Mouse (Mus musculus) limb, embryonic 12.5 days (tissue): ENCODE data around the gene Reln. TPM values are rescaled to one million over a fixed set of nuclear protein-coding genes. Genes with fewer than 3 reads are reported as not detected.

Experiments
- ATAC-seq: fragments of 200-750 bp; cut with Nextera tagmentation; 2 replicates; pipeline ENCODE4 v1.8.0; 2017; ENCODE audit warnings: low read depth, moderate TSS enrichment; ENCODE audit not compliant: insufficient number of reproducible peaks, insufficient read depth, low FRiP score, low TSS enrichment
- H3K27ac ChIP-seq: fragments of 300-500 bp; sonication (generic); 2 replicates; pipeline ENCODE4 v1.5.1; 2016; ENCODE audit warnings: mild to moderate bottlenecking, moderate library complexity
- H3K27me3 ChIP-seq: fragments of 300-500 bp; sonication (generic); 2 replicates; pipeline ENCODE4 v1.6.1; 2016; ENCODE audit warnings: mild to moderate bottlenecking, moderate library complexity
- H3K36me3 ChIP-seq: fragments of 300-500 bp; sonication (generic); 2 replicates; pipeline ENCODE4 v1.6.1; 2016; ENCODE audit warnings: mild to moderate bottlenecking, moderate library complexity
- H3K4me1 ChIP-seq: fragments of 300-500 bp; sonication (generic); replicated peaks from 2 replicates; pipeline ENCODE4 v1.6.1; 2016
- H3K4me2 ChIP-seq: fragments of 300-500 bp; sonication (generic); 2 replicates; pipeline ENCODE4 v1.6.1; 2016; ENCODE audit warnings: mild to moderate bottlenecking, moderate library complexity
- H3K4me3 ChIP-seq: fragments of 300-500 bp; sonication (generic); replicated peaks from 2 replicates; pipeline ENCODE4 v1.5.1; 2016; ENCODE audit warnings: mild to moderate bottlenecking
- H3K9ac ChIP-seq: fragments of 300-500 bp; sonication (generic); replicated peaks from 2 replicates; pipeline ENCODE4 v1.6.1; 2016; ENCODE audit warnings: mild to moderate bottlenecking, moderate library complexity
- H3K9me3 ChIP-seq: fragments of 300-500 bp; sonication (generic); 2 replicates; pipeline ENCODE4 v1.6.1; 2016; ENCODE audit warnings: mild to moderate bottlenecking, moderate library complexity
- whole genome bisulfite sequencing: fragments of 180-500 bp; shearing (Covaris S2); methylation state at CpG from one replicate; pipeline ENCODE4 v1.1.7; 2016; 5-methylcytosine and 5-hydroxymethylcytosine counted together
- polyA plus RNA-seq: library from polyadenylated mRNA; unstranded; fragments of >200 nt; fragmentation: Nextera tagmentation; extraction: Ambion mirVana; gene quantifications from 2 replicates; pipeline ENCODE4 v1.2.1, GENCODE M21; 2016

Gene Reln
- polyA plus RNA-seq, 1 experiment from 2014 or later = 1.7 TPM

DNA sequence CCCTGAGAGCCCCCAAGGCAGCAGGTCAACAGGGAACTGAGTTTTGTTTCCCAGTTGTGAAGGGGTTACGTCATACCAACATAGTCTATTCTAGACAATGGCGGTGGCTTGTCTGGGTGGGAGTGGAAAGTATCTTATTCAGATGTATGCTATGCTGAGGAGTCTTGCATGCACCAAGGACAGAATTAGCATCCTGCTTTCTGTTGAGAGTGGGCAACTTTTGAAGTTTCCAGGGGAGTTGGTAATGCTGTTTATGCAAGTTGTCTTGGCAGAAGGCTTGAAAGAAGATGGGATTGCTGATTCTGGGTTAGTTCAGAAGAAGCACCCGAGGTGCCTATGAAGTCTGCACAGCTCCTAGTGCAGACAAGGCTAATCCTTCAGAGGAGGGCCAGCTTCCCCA lies 450.3 kb downstream of the Reln start:
- H3K36me3 ChIP-seq = no peaks in the 10 kb centered on the region
- WGBS = 80% methylated on average over 3 of the region's 3 CpGs
- H3K27me3 ChIP-seq = no peaks in the 10 kb centered on the region
- ATAC-seq = no peak
- no peaks in the 10 kb centered on the region for H3K9me3 ChIP-seq
- no peak overlapping the region for H3K9ac ChIP-seq
- H3K27ac ChIP-seq = no peak overlapping the region
- no peak overlapping the region for H3K4me3 ChIP-seq
- no peak overlapping the region for H3K4me2 ChIP-seq
- H3K4me1 ChIP-seq = no peaks in the 10 kb centered on the region

DNA sequence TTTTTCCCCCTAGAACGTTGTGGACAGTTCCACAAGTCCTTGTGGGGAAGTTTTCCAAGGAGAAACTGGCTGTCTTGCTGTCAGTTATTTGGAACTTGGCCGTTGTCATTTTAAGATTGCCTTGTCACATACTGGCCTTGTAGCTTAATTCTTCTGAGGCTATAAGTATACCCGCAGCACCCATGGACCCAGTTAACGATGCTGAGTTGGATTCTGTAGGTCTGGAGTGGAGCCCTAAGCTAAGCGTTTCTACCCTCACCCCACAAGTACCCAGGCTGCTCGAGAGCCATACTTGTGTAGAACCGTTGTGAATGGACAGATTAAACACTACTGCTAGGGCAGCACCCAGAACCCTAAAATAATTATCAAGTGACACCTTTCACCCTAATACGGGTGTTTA lies 477.8 kb downstream of the Reln start:
- Histone ChIP-seq H3K9ac (no peak overlapping the region), H3K36me3 (no peaks in the 10 kb centered on the region), H3K27me3 (peaks cover 10% of the 10 kb centered on the region; the same call in 1 of the 2 replicates), H3K4me1 (peaks cover 14% of the 10 kb centered on the region), H3K4me3 (no peak overlapping the region), H3K4me2 (peak overlapping the region; percentile 69; the same call in 1 of the 2 replicates), H3K27ac (no peak overlapping the region), H3K9me3 (no peaks in the 10 kb centered on the region)
- peak; percentile 63; the same call in 1 of the 2 replicates for ATAC-seq
- WGBS = 65% methylated on average over 8 of the region's 8 CpGs

DNA sequence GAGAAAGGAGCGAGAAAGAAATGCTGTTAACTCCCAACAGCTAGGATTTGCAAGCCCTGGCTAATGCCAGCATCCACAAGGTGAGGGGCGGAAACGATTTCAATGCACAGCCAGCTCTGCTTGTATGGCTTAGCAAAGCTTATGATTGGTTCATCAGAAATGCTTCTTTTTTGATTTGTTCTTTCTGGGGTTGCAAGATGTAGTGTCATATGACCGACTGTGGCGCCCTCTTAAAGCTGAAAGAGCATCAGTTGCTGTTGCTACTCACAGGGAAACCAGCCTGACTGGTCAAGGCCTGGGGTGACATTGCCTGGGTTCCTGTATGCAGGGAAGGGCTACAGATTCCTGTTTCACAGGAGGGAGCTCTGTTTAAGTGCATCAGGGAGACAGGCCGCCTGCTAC lies 478.2 kb downstream of the Reln start:
- no peak overlapping the region for H3K27ac ChIP-seq
- H3K4me2 ChIP-seq = peak overlapping the region; percentile 69
- H3K4me1 ChIP-seq = peaks cover 14% of the 10 kb centered on the region
- no peak for ATAC-seq
- no peak overlapping the region for H3K9ac ChIP-seq
- H3K36me3 ChIP-seq = no peaks in the 10 kb centered on the region
- no peaks in the 10 kb centered on the region for H3K9me3 ChIP-seq
- 10% methylated on average over 6 of the region's 6 CpGs for WGBS
- peaks cover 10% of the 10 kb centered on the region; the same call in 1 of the 2 replicates for H3K27me3 ChIP-seq
- no peak overlapping the region for H3K4me3 ChIP-seq

DNA sequence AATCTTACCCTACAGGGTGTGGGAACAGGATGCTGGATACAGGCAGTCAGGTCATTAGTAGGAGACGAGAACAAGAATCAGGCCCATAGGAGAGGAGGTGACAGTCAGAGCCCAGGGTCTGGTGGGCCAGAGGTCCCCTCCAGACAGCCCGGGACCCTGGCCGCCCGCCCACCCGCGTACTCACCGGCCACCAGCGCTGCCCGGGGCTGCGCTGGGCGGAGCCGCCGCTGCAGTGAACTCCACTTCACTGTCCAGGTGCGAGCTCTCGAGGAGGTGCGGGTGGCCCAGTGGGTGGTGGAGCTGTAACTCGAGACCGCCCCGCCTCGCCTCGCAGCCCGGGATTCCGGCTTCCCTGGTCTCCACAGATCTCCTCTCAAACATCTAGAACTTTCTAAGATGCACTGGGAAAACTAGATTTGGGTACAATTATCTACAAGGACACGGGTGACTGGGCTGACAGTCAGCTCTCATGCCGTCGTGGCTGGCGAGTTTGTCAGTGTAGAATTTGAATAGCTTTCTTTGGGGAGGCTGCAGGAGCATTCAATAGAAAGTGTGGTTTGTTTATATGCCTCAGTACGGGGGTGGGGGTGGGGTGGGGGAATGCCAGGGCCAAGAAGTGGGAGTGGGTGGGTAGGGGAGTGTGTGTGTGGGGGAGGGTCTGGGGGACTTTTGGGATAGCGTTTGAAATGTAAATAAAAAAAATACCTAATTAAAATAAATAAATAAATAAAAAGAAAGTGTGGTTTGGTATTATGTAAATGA lies 479.0 kb downstream of the Reln start, which contains the start of gene Slc26a5:
TSS of gene Slc26a5 (minus strand) at position 259 of the 762 bp plus-strand sequence.
- peak; percentile 76; the same call in 1 of the 2 replicates for ATAC-seq
- Histone ChIP-seq H3K9ac (no peak within 1 kb of the TSS), H3K27ac (no peak within 1 kb of the TSS)

DNA sequence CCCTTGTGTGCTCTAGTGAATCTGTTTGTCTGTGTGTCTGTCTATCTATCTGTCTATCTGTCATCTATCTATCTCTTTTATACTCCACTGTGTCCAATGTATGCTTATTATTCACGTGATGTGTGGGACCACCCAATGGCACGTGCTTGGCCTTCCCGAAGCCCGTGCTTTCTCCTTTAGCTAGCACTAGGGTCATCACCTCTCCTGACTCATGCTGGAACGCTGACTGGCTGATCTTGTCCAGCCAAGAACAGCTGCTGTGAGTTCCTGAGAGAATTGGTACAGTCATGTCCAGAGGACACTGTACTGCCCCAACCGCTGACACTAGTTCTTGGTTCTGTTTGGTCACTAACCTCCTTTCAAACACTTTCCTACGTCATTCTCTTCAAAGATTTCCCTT lies 485.8 kb downstream of the Reln start:
- H3K4me1 ChIP-seq = no peaks in the 10 kb centered on the region
- no peak overlapping the region for H3K9ac ChIP-seq
- H3K4me3 ChIP-seq = no peak overlapping the region
- ATAC-seq = no peak
- 85% methylated on average over 7 of the region's 7 CpGs for WGBS
- no peaks in the 10 kb centered on the region for H3K9me3 ChIP-seq
- no peak overlapping the region for H3K27ac ChIP-seq
- H3K36me3 ChIP-seq = no peaks in the 10 kb centered on the region
- H3K27me3 ChIP-seq = no peaks in the 10 kb centered on the region
- H3K4me2 ChIP-seq = no peak overlapping the region

More for the DNA sequence above, 479.0 kb downstream of the Reln start, which contains the start of gene Slc26a5:
- under 1% methylated on average over 29 of the region's 29 CpGs for WGBS
- Histone ChIP-seq H3K4me3 (peak within 1 kb of the TSS; percentile 33), H3K4me1 (peaks cover 14% of the 10 kb centered on the region), H3K4me2 (peak within 1 kb of the TSS; percentile 69), H3K9me3 (no peaks in the 10 kb centered on the region), H3K27me3 (peaks cover 10% of the 10 kb centered on the region; the same call in 1 of the 2 replicates), H3K36me3 (no peaks in the 10 kb centered on the region)

DNA sequence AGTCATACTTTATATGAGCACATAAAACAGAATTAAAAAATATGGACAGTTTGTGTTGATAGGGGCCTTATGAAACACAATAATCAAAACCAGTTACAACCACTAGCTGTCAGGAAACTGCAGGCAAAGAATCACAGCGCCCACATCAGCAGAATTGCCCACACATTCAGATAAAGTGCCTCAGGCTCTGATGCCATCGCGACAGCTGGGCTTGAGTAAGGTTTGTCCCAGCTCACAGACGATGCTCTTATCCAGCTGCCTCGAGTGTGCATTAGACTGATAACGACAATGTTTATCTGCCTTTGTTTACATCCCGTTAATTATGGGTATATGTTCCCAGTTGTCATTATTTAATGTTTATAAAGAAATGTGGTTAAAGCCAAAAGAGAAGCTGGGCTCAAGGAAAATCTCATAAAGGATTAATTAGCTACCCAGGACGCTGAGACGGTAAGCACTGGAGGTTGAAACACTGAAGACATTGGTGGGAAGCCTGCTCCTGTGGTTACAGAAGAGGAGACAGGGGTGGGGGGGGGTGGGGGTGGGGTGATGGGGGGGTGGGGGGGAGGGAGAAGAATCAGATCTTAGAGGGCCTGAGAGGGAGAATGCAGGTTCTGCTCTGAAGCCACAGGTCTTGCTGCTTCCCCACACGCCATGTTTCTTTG lies 492.7 kb downstream of the Reln start:
- Histone ChIP-seq H3K36me3 (no peaks in the 10 kb centered on the region), H3K4me2 (no peak overlapping the region), H3K27ac (no peak overlapping the region), H3K9me3 (no peaks in the 10 kb centered on the region), H3K9ac (no peak overlapping the region), H3K27me3 (no peaks in the 10 kb centered on the region), H3K4me1 (no peaks in the 10 kb centered on the region), H3K4me3 (no peak overlapping the region)
- ATAC-seq = no peak
- WGBS = 65% methylated on average over 10 of the region's 10 CpGs

DNA sequence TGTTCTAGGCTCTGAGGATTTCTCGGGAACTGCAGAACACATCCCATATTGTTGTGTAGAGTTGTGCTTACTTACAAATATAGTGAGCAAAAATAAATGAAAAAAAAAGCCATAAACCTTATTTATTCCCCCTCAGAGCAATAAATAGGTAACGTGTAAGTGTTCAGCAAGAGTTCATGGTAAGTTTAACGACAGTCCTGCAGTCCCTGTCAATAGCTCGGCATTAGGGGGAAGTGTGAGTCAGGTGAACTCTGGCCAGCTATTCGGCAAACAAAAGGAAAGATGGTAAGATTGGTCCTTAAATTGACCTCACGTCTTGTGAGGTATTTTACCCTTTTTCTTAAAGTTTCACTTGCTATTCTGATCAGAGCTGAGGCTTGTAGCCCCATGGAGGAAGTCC lies 497.1 kb downstream of the Reln start:
- Histone ChIP-seq H3K9ac (no peak overlapping the region), H3K27ac (no peak overlapping the region), H3K4me3 (no peak overlapping the region), H3K4me1 (no peaks in the 10 kb centered on the region), H3K27me3 (no peaks in the 10 kb centered on the region), H3K36me3 (no peaks in the 10 kb centered on the region), H3K4me2 (no peak overlapping the region), H3K9me3 (no peaks in the 10 kb centered on the region)
- 57% methylated on average over 6 of the region's 6 CpGs for WGBS
- ATAC-seq = no peak

DNA sequence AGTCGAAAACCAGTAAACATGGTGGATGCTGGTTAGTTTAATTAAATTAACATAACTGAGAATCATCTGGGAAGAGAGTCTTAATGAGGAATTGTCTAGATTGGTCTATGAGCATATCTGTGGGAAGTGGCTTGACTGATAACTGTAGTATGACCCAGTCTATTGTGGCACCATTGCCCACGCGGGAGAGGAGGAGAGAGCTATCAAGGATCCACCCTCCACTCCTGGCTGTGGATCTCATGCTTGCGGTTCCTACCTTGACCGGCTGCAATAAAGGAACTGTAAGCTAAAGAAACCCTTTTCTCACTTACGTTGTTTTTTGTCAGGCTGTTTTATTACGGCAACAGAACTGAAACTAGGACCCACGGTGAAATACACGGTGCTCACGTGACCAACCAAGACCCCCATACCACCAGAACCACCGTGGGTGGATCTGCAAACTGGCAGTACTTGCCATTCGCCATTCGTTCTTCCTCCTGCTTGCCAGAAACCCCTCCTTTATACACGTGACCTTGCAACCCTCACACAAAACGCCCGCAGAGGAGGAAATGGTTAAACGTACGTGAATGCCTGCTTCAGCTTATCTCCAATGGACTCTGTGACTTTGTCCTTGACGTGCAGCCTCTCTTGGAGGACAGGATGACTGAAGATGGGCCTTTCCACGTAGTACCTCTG lies 497.7 kb downstream of the Reln start:
- Histone ChIP-seq H3K27me3 (no peaks in the 10 kb centered on the region), H3K27ac (no peak overlapping the region), H3K4me3 (no peak overlapping the region), H3K9ac (no peak overlapping the region), H3K9me3 (no peaks in the 10 kb centered on the region), H3K4me2 (no peak overlapping the region), H3K4me1 (no peaks in the 10 kb centered on the region), H3K36me3 (no peaks in the 10 kb centered on the region)
- no peak for ATAC-seq
- 85% methylated on average over 20 of the region's 20 CpGs for WGBS

DNA sequence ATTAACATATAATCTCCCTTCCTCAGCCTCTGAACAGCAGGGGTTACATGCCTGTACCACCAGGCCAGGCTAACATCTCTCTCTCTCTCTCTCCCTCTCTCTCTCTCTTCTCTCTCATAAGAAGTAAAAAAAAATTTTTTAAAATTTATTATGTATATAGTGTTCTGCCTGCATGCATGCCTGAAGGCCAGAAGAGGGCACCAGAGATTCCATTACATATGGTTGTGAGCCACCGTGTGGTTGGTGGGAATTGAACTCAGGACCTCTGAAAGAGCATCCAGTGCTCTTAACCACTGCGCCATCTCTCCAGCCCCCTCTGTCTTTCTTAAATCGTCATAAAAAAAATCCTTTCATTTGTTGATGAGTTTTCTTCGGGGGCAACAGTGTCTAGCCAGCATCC lies 499.8 kb downstream of the Reln start:
- H3K27me3 ChIP-seq = no peaks in the 10 kb centered on the region
- ATAC-seq = no peak
- 71% methylated on average over 4 of the region's 4 CpGs for WGBS
- no peak overlapping the region for H3K4me2 ChIP-seq
- H3K9me3 ChIP-seq = no peaks in the 10 kb centered on the region
- H3K27ac ChIP-seq = no peak overlapping the region
- no peak overlapping the region for H3K4me3 ChIP-seq
- H3K36me3 ChIP-seq = no peaks in the 10 kb centered on the region
- H3K9ac ChIP-seq = no peak overlapping the region
- H3K4me1 ChIP-seq = no peaks in the 10 kb centered on the region
